Mouse (Mus musculus): Measurements from ENCODE around the gene Tpcn2.

Tpcn2 gene

DNA sequence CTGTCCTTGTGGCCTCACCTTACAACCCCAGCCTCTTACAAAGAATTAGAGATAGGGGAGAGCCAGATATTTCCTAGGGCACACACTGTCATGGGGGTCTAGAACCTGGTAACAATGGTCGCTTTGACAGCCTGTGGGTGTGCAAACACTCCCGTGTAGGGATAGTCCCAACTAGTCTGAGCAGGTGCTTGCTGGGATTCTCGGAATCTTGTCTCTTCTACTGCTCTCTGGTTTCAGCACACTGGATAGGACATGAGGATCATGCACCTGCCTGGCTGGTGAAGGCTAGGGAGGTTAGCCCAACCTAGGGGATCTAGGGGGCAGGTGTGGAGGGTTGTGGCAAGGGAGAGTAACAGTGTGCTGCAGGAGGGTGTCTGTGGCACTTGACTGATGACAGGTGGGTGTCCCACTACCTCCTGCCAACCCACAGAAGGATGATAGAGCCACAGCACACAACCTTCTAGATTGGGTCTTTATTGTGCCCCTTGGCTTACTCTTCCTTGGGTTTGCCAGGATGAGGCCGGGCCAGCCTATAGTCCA is 78.4 kb downstream of the Tpcn2 start:
- no peak for DNase-seq (ENCODE audit: low read depth, low spot score)

DNA sequence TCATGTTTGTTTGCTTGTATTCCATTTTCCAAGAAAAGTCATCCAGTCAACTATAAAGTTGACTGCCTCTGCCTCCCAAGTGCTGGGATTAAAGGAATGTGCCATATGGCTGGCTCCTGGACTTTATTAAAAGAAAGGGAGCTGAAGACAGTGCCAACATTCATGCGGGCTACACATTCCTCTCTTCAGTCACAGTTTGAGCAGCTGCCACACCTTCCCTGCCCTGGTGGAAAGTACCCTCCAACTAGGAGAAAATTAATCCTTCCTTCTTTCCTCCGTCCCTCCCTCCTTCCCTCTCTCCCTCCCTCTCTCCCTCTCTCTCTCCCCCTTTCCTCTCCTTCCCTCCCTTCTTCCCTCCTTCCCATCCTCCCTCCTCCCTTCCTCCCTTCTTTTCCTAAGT is 84.1 kb downstream of the Tpcn2 start:
- DNase-seq (ENCODE audit: low read depth, low spot score), result no peak

DNA sequence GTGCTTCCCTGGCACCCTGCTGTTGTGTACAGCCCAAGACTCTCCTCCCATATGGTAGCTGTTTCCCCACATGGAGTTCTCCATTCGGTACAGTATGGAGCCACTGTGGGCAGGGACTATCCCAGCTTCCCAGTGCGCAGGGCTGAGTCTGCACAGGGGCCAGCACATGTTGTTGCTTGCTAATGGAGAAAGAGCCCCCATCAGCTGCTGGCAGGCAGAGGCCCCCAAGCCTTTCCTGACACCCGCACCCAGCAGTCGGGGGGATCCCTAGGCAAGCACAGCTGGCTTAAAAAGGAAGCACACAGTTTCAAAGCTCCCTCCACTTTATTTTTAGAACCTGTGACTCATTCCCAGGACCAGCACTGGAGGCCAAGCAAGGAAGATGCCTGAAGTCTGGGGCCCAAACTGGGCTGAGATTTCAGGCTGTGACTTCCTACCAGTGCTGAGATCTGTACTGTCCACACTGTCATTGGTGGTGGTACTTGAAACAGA is 85.5 kb downstream of the Tpcn2 start:
- no peak for DNase-seq (ENCODE audit: low read depth, low spot score)

DNA sequence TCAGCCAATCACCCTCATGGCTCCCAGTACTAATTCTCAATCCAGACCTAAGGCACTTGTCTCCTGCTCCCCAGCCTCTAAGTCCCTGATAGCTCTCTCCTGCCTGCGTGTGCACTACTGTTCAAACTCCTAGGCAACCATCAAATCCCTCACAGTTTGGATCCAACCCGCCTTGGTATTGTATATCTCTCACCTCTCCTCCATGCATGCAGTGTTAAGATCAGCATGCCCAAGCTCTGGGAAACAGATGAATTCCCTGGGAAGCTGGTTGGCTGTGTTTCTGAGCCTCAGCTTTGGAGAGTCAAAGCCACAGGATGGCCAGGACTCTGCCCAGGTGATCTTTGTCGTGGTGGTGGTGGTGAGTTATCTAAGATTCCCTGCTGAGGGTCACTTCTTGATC is 86.1 kb downstream of the Tpcn2 start:
- DNase-seq (ENCODE audit: low read depth, low spot score), result no peak

DNA sequence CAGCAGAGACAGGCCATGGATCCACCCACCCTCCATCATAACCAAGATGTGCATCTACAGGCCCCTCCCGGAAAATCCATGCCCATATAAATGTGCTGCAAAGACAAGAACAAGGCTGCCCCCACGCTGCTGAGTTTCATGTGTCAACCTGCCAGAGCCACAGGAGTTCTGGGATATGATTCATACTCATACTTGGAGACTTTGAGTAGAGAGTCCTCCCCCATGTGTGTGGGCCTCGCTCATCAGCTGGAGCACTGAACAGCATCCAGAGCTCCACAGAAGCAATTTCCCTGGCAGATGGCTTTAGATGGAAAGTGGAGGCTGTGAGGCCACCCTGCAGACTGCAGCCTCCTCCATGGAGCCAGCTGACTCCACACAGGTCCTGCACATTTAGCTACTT is 86.8 kb downstream of the Tpcn2 start:
- DNase-seq (ENCODE audit: low read depth, low spot score), result no peak

DNA sequence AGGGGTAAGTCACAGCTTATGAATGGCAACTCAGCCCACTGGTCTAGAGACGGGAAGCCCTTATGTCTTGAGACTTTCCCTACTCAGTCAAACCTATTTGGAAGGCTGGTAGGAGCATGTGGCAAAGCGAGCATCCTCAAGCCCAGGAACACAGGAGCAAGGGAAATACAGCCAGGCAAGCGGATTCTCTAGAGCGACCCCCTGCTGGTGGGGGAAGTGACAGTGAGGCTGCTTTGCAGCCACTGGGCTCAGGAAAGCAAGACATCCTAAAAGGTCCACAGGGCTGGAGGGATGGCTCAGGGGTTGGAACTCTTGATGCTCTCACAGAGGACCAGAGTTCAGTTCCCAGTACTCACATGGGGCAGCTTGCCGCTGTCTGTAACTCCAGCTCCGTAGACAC is 87.5 kb downstream of the Tpcn2 start:
- no peak for DNase-seq (ENCODE audit: low read depth, low spot score)

DNA sequence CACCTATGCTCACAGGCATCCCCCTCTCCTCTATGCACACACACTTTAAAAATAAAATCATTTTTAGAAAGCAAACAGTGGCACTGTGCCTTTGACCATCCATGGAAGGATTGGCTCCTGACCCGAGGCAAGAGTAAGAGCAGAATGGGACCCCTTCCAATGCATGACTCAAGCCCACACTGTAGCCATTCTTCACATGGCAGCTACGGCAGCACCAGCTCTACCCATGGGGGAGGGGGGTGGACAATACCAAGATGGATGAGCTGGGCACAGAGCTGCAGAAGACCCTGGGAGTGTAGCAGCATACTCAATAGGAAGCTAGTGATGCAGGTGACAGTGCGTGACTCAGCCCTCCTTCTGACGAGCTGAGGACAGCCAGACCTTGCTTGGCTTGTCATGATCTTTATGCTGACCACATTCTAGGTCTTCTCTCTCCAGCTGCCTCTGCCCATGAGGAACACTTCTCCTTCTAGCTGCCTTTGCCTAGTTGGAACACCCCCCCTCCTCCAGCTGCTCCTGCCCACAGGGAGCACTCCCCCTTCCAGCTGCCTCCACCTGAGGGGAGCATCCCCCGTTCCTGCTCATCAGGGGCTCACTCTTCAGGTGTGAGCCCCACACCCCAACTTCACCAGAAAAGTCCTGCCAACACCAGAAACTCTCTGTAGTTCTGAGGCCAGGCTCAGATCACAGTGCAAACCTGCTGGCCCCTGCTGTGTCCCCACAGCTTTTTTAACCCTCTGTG is 88.5 kb downstream of the Tpcn2 start:
- no peak for DNase-seq (ENCODE audit: low read depth, low spot score)

DNA sequence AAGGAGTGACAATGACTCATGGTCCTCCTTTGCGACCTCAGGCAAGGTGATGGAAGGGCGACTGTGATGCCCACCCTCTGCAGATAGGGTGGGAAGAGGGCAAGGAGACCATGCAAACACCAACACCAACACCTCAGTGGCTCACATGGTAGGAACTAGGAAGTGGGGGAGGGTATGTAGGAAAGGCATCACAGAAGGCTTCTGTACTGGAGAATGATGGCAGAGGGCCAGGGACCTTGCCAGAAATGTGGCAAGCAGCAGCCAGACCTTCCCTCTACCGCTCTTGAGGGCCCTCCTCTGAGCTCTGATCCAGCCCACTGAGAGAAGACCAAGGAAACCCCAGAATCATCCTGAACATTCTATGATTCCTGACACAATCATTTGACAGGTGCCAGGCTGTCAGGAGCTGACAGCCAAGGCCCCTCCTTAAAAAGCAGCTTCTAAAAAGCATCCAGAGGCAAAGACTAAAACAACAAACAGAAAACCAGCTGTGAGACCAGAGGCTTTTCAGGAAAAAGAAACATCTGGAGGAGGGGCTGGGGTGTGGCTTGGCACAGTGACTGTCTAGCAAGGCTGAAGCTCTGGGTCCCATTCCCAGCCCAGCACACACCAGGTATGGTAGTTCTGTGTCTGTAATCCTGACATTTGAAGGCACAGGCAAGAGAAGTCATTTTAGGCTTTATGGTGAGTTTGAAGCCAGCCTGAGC is 89.2 kb downstream of the Tpcn2 start:
- DNase-seq (ENCODE audit: low read depth, low spot score), result no peak

DNA sequence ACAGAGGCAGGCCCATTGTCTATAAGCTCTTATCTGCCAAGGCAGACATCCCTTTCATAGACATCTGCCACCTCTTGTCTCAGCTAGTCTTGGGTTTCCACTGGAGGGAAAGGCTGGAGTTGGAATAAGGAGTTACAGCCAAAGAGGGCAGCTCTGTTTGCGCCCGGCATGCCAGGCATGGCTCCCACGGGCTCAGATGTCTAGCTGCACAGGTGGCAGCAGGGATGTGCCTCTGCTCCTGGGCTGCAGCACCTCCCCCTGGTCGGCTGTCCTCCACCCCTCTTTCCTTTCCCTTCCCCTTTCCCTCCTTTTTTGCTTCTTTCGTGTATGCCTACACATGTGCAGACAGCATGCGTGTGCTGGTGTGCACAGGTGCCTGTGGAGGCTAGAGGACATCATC is 91.0 kb downstream of the Tpcn2 start:
- no peak for DNase-seq (ENCODE audit: low read depth, low spot score)

DNA sequence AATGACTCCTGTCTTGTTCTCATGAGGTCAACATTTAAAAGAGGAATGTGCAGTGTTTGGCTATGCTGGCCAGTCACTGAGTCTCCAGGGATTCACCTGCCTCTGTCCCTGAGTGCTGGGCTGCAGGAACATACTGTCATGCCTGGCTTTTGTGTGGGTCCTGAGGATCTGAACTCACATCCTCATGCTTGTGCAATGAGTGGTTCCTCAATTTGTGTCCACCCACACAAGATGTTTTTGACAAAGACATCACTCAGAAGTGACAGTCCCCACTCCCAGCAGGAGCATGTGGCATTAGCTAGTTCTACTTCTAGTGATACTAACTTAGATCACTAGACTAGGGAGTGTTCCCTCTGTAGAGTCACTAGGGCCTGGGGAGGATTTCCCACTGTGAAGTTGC is 93.3 kb downstream of the Tpcn2 start:
- DNase-seq (ENCODE audit: low read depth, low spot score), result no peak

DNA sequence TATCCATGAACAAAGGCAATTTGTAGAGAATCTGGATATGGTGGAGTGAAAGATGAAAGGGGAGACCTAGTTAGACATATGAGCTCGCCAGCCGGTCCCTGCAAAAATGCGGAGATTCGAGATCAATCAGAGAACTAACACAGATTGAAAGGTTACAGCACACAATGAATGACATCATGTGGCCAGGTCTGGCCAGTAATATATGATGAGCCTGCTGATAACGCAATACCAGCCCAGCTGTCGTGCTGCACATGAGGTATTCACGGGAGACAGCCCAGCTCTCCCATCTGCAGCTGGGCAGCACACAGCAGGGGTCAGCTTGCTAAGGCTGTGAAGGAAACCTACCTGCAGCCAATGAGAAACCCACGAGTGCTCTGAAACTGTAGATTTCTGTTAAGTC is 94.5 kb downstream of the Tpcn2 start:
- DNase-seq (ENCODE audit: low read depth, low spot score), result no peak

DNA sequence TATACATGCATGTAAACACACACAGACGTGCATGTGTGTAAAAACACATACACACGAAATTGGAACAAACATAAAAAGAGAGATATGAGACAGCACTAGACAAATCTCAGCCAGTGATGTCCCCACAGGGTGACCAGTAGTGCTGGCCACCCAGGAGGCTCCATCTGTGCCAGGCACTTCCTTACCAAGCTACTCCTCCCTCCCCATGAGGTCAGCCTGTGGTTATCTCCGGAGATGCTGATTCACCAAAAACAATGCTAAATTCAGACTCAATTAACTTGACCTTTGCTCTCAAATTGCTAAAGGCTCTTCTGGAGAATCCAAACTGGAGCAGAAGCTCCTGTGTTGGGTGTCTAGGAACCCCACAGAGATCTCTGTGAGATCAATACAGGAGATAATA is 96.0 kb downstream of the Tpcn2 start:
- no peak for DNase-seq (ENCODE audit: low read depth, low spot score)

DNA sequence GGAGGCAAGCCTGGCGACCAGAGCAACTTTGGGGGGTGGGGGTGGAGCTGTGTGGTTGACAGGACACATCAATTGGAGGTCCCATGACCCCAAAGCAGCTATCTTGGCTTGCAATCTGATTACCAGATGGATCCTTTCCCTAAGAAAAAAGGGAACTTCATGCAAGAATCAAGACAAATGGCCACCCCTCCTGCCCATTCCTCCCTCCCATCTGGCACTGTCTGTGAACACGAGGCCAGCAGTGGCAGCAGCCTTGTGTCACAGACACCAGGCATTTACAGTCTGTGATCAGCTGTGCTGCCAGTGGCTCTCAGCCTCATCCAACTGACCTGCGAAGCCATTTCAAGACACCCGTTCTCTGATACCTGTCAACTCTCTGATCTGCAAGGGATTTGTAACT is 101.4 kb downstream of the Tpcn2 start:
- no peak for DNase-seq (ENCODE audit: low read depth, low spot score)

DNA sequence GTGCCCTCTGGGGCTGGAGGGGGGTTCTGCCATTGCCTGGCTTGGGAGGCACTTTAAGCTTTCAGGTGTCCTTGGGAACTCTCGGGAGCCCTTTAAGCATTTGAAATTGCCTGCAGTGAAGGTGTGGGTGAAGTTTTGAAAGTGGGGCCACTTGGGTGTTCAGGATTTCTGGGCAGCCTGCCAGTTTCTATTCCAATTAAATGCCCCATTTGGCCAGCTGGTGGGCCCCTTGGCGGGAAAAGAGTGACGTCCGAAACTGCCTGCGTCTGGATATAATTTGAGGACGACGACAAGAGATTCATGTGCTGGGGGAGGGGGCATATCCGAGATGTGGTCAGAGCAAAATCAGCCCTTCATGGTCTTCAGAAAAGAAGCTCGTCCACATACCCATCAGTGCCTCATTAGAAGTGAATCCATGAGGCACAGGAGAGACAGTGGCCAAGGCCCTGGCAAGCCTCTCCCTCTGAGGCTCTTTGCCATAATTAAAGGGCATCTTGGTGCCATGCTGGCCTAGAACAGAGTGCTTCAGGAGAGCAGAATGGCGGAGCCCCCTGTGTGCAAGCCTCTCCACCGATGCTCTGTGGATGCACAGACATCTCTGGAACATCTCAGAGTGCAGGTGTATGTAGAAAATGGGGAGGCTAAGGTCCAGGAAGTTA is 102.3 kb downstream of the Tpcn2 start:
- DNase-seq (ENCODE audit: low read depth, low spot score), result no peak

DNA sequence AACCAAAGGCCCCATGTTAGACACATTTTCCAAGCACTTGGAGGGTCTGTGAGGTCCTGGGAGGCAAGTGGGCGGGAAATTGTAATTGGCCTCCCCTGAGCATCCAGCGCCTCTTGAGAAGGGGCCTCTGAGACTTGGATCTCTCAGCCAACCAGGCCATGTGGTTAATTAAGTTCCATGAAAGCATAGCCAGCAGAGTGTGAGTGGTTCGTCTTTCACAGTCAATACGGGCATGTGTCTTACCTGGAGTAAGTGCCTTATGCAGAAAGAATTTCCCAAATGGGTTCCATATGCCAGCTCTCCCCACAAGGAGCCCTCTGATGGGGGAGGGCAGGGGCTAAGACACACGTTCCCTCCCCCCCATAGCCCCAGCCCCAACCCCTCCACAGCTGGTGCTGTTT is 104.1 kb downstream of the Tpcn2 start:
- no peak for DNase-seq (ENCODE audit: low read depth, low spot score)

DNA sequence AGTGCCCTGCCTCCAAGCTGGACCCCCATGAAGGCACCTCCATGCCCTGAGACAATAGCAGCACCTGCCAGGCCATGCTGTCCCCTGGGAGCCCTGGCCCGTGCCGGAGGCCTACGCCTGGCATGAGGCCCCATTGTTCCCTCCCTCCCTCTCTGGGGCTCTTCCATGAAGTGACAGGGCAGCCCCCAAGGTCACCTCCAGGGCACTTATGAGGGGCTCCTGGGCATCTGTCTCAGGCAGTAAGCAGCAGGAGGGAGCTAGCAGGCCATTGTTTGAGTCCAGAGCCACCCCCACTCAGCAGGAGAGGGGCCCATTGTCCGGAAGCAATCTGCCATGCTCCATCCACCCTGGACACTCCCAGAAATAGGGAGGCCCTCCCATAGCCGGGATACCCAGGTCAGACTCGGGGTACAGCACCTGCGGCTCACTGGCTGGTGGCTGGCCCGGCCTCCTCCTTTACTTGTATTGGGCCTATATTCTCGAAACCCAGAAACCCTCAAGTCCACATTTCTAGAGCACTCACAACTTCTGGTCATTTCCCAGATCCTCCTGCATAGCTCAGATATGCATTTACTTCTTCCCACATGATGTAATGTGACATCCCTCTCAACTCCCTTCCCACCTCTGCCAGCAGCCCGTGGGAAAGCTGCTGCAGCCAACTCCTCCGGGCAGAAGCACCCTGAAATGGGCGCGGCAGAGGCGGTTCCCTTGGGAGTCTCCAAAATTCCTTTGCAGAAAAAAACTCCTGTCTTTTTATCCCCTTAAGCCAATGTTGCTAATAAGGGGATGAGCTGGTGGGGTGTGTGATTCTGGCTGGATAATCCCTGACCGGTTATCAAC is 106.8 kb downstream of the Tpcn2 start:
- DNase-seq (ENCODE audit: low read depth, low spot score), result no peak

DNA sequence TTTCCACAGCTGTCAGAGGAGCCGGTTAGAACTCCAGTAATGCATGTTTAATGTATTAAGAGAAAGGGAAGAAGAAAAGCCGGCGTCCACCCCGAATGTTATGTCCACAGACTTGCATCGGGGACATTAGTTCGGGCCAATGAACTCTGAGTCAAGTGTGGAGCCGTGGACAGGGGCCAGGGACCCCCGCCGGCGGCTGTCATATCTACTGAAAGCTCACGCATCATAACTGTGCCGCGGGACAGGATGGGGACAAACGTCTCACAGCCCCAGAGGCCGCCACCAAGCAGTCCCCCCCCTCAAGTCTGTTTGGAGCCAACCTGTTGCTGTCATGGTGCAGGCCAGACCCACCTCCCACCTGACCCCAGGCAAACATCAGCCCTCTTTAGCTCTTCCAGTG is 110.2 kb downstream of the Tpcn2 start:
- DNase-seq (ENCODE audit: low read depth, low spot score), result no peak

DNA sequence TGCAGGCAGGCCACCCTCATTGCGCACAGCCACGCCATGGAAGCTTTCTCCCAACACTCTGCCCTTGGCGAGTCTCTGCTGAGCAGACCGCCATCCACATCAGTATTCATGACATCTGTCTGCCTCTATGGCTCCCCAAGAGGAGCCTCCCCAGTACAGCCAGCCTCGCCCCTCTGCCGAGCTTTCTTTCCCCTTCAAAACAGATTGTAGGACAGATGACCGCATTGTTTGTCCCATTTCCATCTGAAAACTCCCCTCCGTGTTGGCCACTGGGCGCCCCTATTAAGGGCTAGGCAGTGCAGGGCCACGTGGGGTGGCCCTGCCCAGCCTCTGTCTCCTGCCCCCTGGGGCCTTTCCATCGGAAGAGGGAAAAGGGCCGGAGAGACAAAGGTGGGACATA is 110.7 kb downstream of the Tpcn2 start:
- no peak for DNase-seq (ENCODE audit: low read depth, low spot score)

DNA sequence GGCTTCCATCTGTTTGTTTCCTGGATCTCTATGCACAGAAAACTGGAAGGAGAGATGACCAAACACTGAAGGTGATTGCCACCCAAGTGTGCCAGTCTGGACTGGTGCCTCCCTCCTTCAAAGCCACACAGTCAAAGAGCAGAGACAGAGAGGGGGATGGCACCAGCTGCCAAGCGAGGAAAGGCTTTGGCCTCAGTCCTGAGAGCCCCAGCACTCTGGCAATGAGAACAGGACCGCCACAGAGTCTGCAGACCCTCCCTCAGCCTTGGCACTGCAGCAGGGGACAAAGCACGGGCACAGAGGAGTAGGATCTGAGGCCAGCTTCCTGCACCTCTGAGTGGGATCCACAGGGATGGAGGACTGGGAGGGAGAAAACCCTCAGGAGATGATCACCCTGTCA is 114.1 kb downstream of the Tpcn2 start:
- DNase-seq (ENCODE audit: low read depth, low spot score), result no peak

DNA sequence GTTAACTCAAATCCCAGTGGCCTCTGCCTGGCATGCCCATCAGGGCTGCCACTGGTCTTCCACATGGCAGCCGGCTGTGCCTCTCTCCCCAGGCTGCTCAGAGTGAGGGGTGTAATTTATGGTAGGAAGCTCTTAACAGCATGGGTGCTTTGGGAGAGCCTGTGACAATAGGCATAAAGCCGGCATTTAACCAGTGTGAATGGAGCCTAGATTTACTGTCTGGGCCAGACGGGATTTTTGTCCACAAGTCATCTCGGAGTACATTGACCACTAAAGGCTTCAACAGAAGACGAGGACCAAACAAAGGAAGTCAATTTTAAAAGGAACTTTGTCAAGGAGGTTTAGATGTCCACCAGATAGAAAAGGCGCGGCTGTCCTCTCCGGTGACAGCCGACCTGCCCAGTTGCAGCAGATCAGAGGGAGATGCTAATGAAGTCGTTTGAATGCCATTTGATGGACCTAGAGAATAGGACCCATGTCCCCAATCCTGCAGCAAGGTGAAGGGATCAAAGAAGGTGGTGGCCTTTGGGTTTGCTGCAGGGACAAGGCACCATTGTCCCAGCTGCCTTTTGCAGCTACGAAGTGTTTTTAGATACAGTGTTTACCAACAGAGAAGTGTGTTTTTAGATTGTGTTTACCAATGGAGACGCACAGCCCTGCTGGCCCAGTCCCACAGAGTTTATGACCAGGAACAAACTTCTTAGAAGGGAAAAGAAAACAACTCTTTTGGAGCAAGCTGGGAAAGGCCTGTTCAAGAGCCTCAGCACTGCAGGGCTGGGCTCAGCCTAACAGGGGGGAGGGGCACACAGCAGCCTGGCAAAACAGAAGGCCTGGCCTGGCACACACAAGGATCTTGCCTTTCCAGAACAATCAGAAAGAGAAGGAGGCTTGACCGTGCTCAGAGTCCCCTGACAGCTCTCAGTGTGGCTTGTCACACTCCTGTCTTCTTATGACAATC is 124.2 kb downstream of the Tpcn2 start:
- DNase-seq (ENCODE audit: low read depth, low spot score), result no peak

DNA sequence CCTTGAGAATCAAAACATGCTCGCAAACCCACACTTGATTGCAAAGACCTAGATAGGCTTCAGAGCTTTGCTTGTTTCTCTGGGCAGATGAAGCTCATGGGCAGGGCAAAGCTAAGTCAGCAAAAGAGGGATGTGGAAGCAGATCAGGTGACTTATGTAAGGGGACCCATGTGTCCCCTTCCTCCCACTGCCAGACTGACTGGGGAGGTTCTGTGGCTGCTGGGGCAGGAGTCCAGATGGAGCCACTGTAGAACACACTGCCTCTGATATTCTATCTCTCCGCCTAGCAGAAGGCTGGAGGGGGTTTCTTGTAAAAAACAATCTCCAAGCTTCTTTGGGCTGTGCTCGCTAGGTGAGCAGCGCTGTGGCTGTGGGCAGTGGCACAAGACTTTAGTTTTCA is 128.1 kb downstream of the Tpcn2 start:
- DNase-seq (ENCODE audit: low read depth, low spot score), result no peak

Data from c-Kit-negative CD71-positive TER-119-positive erythroid progenitor cells, embryonic 14.5 days (primary cell).